Mouse (Mus musculus) heart, adult 2 months (tissue): ENCODE measurements at regions not wholly inside any gene's neighbourhood (a gene's known extent, or its start where the extent isn't known, plus 50 kb on each side); places are given as distances from the start of the nearest gene placed in this dataset.
"Not testable (repeated sequence)": the region's sequence is repeated elsewhere in the genome, so short reads cannot be mapped to it uniquely, and the experiment has no call there.

Source experiments
- DNase-seq, 2 experiments: peaks; one replicate each; pipeline ENCODE4 v3.0.0; 2021
- H3K27ac ChIP-seq: fragments of 200-600 bp; 2 replicates; pipeline ENCODE4 v1.8.1; 2022
- H3K27me3 ChIP-seq: fragments of 200-500 bp; 2 replicates; pipeline ENCODE4 v1.6.1; 2012; ENCODE audit warnings: mild to moderate bottlenecking, low read length, inconsistent platforms, mixed read lengths; ENCODE audit not compliant: control insufficient read depth, insufficient read depth
- H3K36me3 ChIP-seq: fragments of 200-500 bp; 2 replicates; pipeline ENCODE4 v1.6.1; 2012; ENCODE audit warnings: low read length, inconsistent platforms; ENCODE audit not compliant: control insufficient read depth, insufficient read depth
- H3K4me1 ChIP-seq: fragments of 200-500 bp; 2 replicates; pipeline ENCODE4 v1.6.1; 2011; ENCODE audit warnings: low read length; ENCODE audit not compliant: control insufficient read depth, insufficient read depth
- H3K4me3 ChIP-seq: fragments of 200-600 bp; 2 replicates; pipeline ENCODE4 v1.8.1; 2022
- H3K79me2 ChIP-seq: fragments of 200-500 bp; replicated peaks from 2 replicates; pipeline ENCODE4 v1.6.1; 2012; ENCODE audit warnings: mild to moderate bottlenecking, inconsistent platforms, low read length, moderate library complexity, mixed read lengths; ENCODE audit not compliant: control insufficient read depth, insufficient read depth
- H3K9ac ChIP-seq: fragments of 200-500 bp; 2 replicates; pipeline ENCODE4 v1.6.1; 2012; ENCODE audit warnings: low read depth, mild to moderate bottlenecking, control low read depth, inconsistent platforms, low read length, mixed read lengths
- CTCF ChIP-seq: fragments of 200-600 bp; IDR thresholded peaks from 2 replicates; pipeline ENCODE4 v1.8.1; 2022; ENCODE audit warnings: antibody characterized with exemption, mild to moderate bottlenecking, moderate library complexity
- EP300 ChIP-seq: fragments of 200-500 bp; IDR thresholded peaks from 2 replicates; pipeline ENCODE4 v1.6.1; 2011; ENCODE audit warnings: low read depth, low read length, control low read depth; ENCODE audit not compliant: insufficient read depth
- POLR2A ChIP-seq: fragments of 200-500 bp; IDR thresholded peaks from 2 replicates; pipeline ENCODE4 v1.6.1; 2011; ENCODE audit warnings: mild to moderate bottlenecking, low read depth, low read length, control low read depth; ENCODE audit not compliant: insufficient read depth
- WGBS: fragments of 180-500 bp; shearing (Covaris S2); methylation state at CpG from one replicate; pipeline ENCODE4 v1.1.7; 2018; 5-methylcytosine and 5-hydroxymethylcytosine counted together
- intact Hi-C: fragments of 180-260 bp; cut with DNase I; formaldehyde crosslinking; loops from one replicate; pipeline ENCODE4 v1.15.1; 2025

- 80% methylated on average over 6 of the region's 6 CpGs for WGBS
- no peak for DNase-seq
Measured at GRCm38 (mm10) chr11:8773862-8774261, 109.5 kb upstream of the Tns3 start.

GRCm38 (mm10) chr11:8773260-8773659 lies 108.9 kb upstream of the Tns3 start:
- 87% methylated on average over 11 of the region's 11 CpGs for WGBS
- Histone ChIP-seq H3K79me2 (no peaks in the 10 kb centered on the region), H3K36me3 (no peaks in the 10 kb centered on the region), H3K4me1 (no peaks in the 10 kb centered on the region; the same call in 1 of the 2 replicates), H3K27me3 (no peaks in the 10 kb centered on the region), H3K4me3 (no peak overlapping the region), H3K27ac (no peak overlapping the region), H3K9ac (no peak overlapping the region)
- TF ChIP-seq EP300: no peak
- TF ChIP-seq POLR2A: no peak
- no peak for TF ChIP-seq CTCF
- intact Hi-C loops: loop anchor here (10.0 kb wide), 1 partner anchor 218 kb away; no protein-coding TSS in a partner anchor
- no peak for DNase-seq

More at GRCm38 (mm10) chr11:8773862-8774261, 109.5 kb upstream of the Tns3 start:
- H3K4me3 ChIP-seq: no peak overlapping the region
- no peaks in the 10 kb centered on the region for H3K79me2 ChIP-seq
- H3K27ac ChIP-seq: no peak overlapping the region
- TF ChIP-seq POLR2A: no peak
- no peak for TF ChIP-seq EP300
- no peak for TF ChIP-seq CTCF
- no peak overlapping the region for H3K9ac ChIP-seq
- H3K4me1 ChIP-seq: no peaks in the 10 kb centered on the region; the same call in 1 of the 2 replicates
- no peaks in the 10 kb centered on the region for H3K36me3 ChIP-seq
- intact Hi-C loops: loop anchor here (10.0 kb wide), 1 partner anchor 219 kb away; no protein-coding TSS in a partner anchor
- no peaks in the 10 kb centered on the region for H3K27me3 ChIP-seq

GRCm38 (mm10) chr11:8772541-8772940 lies 108.2 kb upstream of the Tns3 start:
- intact Hi-C loops: loop anchor here (10.0 kb wide), 1 partner anchor 218 kb away; no protein-coding TSS in a partner anchor
- Histone ChIP-seq H3K27me3 (no peaks in the 10 kb centered on the region), H3K27ac (no peak overlapping the region), H3K36me3 (no peaks in the 10 kb centered on the region), H3K4me1 (no peaks in the 10 kb centered on the region; the same call in 1 of the 2 replicates), H3K9ac (no peak overlapping the region), H3K4me3 (no peak overlapping the region), H3K79me2 (no peaks in the 10 kb centered on the region)
- TF ChIP-seq EP300: no peak
- TF ChIP-seq POLR2A: no peak
- TF ChIP-seq CTCF: no peak
- peak in 1 of 2 experiments; percentile 40 for DNase-seq
- 55% methylated on average over 5 of the region's 5 CpGs for WGBS

- H3K27ac ChIP-seq, intact Hi-C loops, H3K27me3 ChIP-seq, H3K4me1 ChIP-seq, H3K4me3 ChIP-seq, H3K9ac ChIP-seq, H3K79me2 ChIP-seq, H3K36me3 ChIP-seq, DNase-seq: not testable (repeated sequence)
- 59% methylated on average over 1 of the region's 1 CpGs for WGBS
Measured at GRCm38 (mm10) chr11:8768706-8769105, 104.4 kb upstream of the Tns3 start.

- Histone ChIP-seq H3K27me3 (no peaks in the 10 kb centered on the region), H3K27ac (no peak overlapping the region), H3K4me1 (no peaks in the 10 kb centered on the region; the same call in 1 of the 2 replicates), H3K9ac (no peak overlapping the region), H3K4me3 (no peak overlapping the region), H3K36me3 (no peaks in the 10 kb centered on the region), H3K79me2 (no peaks in the 10 kb centered on the region)
- DNase-seq: no peak
- no peak for TF ChIP-seq POLR2A
- TF ChIP-seq CTCF: no peak
- no peak for TF ChIP-seq EP300
- intact Hi-C loops: no loop called here
- 78% methylated on average over 1 of the region's 1 CpGs for WGBS
Measured at GRCm38 (mm10) chr11:8765541-8765885, 101.2 kb upstream of the Tns3 start.

GRCm38 (mm10) chr11:8764861-8765540 lies 100.7 kb upstream of the Tns3 start:
- H3K79me2 ChIP-seq: no peaks in the 10 kb centered on the region
- H3K27me3 ChIP-seq: no peaks in the 10 kb centered on the region
- no peak overlapping the region for H3K9ac ChIP-seq
- H3K36me3 ChIP-seq: no peaks in the 10 kb centered on the region
- intact Hi-C loops: no loop called here
- H3K27ac ChIP-seq: no peak overlapping the region
- DNase-seq: no peak
- 75% methylated on average over 2 of the region's 2 CpGs for WGBS
- H3K4me3 ChIP-seq: no peak overlapping the region
- TF ChIP-seq POLR2A (no peak), EP300 (no peak), CTCF (no peak)
- H3K4me1 ChIP-seq: no peaks in the 10 kb centered on the region; the same call in 1 of the 2 replicates
